Mouse (Mus musculus): ENCODE measurements at regions not wholly inside any gene's neighbourhood (a gene's known extent, or its start where the extent isn't known, plus 50 kb on each side); places are given as distances from the start of the nearest gene placed in this dataset.
"Not testable (repeated sequence)": the region's sequence is repeated elsewhere in the genome, so short reads cannot be mapped to it uniquely, and the experiment has no call there.

DNA sequence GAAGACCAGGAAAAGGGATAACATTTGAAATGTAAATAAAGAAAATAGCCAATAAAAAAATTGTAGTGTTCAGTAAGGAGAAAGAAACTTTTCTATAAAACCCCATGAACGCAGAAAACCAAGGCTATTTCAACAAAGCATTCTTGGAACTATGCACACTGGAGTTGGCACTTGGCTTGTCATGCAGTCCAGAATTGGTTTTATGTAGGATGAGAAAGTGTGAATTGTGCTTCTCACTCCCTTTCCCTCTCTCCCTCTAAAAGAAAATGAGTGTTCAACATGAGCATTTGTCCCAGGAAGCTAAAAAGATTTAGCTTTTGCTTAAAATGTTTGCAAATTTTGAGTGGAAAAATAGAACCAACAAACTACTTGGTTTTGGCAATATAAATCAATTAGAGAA lies 841.6 kb upstream of the Adam24 start:
- DNase-seq: no peak

DNA sequence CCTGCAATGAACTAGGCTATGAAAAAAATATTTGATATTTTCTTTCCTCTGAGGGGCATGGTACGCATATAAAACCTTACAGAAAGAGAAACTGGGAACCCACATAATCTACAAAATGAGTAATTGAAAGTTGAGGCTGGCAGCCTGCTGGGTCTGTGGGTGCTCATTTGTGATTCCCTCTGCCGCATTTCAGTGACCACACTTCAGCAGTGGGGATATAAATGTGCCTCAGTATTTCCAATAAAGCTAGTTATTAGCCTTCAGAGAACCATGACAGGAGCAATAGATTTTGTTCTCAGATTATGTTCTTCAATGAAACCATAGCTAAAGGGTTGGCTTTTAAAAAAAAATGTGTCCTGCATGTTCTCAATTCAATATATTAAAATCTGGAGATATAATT lies 828.0 kb upstream of the Adam24 start:
- no peak for DNase-seq

DNA sequence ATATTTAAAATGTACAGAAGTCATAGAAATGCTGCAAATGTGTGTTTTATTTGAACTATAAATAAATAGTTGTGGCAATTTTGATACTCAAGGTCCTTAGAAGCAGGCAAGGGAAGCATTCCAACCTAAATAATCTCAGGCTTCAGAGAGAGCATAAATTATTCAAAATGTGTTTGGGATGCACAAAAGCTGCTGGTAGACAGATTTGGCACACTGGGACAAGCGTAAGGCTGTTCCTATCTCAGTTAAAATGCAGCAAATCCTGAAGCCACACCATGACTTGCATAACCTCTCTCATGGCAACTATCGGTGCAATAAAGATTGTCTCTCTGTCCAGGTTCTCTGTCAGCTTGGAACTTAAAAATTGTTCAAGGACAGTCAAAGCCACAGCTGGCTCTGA lies 812.3 kb upstream of the Adam24 start:
- no peak for DNase-seq

DNA sequence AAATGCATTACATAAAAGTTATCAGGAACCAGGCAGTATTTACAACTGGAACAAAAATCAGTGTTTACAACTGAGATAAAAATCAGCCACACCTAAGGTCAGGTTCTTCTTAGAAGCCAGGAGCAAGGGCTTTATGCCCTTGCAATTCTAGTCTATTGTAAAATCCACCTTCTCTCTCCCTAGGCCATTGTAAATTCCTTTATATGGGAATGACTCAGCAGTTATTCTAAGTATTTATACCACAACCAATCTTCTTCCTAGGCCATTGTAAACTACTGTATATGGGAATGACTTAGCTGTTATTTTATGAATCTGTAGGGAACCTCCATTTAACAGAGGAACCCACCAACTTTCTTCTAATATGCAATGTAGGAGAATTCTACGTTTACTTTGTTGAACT lies 772.6 kb upstream of the Adam24 start:
- DNase-seq: no peak

DNA sequence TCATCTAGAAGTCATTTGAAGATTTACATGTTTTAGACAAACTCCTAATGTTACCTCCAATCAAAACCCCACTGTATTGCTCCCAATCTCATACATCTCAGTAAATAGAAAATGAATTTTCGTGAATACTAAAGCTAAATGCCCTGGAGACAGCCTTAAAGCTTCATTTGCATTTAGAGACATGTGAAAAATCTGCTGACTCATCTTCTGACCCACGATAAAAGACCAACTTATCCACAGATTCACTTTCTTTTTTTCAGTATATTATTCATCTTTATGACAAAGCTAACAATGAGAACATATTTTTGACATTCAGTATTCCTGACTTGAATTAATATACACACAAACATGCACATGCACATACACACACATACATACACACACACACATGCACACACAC lies 762.0 kb upstream of the Adam24 start:
- DNase-seq: no peak

DNA sequence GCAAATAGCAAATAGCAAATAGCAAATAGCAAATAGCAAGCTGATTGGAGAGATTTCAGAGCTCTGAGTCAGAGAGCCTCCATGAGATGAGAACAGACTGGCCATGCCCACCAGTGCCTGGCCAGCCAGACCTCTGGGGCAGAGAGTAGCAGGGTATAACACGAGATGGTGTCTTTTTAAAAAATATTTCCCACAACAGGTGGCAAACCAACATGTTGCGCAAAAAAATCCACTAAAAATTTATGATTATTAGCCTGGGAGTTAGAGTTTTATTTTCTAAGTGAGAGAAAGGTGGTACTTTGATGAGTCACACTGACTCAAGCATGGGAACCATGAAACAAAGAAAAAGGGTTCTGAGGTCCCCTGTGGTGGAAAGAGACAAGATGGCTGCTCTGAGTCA lies 753.5 kb upstream of the Adam24 start:
- no peak for DNase-seq

DNA sequence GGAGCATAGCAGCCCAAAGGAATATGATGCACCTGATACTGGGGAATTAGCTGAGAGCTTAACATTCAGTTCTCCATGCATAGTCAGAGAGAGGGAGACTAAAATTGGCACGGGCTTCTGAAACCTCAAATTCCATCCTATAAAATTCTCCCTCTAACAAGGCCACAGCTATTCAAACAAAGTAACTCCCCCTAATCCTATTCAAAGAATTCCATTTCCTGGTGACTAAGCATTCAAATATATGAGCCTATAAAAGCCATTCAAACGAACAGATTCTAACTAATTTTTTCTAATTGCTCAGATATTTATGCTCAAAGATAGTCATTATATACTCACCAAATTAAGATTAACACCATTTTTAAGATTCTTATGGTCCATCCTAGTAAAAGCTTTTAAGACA lies 751.1 kb upstream of the Adam24 start:
- DNase-seq: no peak

DNA sequence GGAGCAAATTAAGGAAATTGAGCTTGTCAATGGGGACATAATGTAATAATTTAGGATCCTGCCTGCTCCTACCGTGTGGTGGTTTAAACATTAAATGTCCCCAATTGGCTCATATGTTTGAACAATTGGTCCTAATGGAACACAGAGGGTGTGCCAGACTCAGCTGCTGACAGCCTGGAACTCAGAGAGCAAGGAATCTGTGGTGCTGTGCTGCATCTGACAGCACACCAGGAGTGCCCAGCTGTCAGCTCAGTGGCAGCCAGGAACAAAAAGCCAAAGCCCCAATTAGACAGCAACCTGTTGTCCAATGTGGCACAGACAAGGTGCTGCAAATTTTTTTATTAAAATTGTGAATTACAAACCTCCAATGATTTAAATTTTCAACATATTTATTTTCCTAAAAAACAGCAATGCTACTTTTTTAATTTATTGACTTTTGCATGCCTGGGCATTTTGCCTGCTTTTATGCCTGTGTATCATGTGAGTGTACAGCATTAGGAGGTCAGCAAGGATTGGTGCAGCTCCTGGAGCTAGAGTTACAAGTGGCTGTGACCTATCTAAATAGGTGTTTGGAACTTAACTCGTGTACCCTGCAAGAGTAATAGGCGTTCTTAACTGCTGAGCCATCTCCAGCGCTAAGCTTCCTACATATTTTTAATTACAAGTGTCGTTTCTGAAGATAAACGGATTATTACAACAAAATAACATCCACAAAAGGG lies 724.5 kb upstream of the Adam24 start:
- no peak for DNase-seq

DNA sequence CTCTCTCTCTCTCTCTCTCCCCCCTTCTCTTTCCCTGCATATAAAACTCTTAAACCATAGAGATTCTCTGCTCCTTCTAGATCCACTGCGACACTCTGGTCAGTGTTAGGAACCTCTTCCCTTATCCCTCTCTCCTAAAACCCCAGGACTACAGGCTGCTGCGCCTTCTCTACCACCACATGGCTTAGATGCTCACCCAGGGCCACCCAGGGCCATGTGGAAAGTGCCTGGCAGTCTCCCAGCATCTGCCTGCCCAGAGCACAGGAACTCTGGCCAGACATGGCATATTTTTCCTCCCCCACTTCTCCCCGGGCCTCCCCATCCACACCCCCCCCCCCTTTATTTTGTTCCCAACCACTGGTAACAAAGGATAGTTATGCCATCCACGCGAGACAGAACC lies 720.4 kb upstream of the Adam24 start:
- DNase-seq: no peak

DNA sequence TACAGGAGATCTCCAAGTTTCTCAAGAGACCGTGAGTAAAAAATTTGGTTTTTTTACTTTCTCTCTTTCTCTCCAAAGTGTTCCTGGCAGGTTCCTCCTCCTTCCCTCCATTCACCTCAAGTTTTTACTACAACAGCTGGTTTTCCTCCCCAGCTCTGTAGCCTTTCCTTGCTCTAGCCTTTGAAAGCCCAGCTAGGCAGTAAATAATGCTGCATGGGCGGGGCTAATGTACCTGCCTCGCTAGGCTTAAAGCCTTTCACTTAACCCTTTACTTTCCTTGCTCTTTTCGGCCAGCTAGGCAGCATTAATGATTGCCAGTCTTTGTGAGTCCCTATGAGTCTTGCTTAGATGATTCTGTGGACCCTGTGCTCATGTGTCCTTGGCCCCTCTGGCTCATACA lies 720.0 kb upstream of the Adam24 start:
- no peak for DNase-seq

DNA sequence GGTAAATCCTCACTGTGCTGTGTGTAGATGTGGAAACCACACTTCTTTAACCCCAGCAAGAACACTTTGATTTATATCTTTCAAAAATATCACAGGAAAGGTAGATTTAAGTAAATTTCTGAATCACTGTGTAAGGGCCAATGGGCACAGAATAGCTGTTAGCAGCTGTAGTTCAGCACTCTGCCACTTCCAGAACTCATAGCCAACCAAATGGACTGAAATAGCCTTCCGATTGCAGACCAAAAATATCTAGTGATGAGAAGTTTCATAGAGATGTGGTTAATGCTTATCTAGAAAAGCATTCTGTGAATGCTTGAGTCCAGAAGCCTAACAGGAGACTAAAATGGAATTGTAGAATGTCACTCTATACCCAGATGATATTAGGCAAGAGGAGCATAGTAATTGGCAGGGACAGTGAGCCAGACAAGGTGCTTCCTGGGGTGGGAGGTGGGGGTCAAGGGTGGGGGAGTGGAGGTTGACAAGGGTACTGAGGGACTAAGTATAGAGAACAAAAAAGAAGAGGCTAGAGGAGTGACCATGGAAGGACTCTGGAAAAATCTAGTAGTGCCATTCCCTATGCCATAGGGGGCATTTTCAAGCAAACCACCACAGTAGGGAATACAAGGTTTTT lies 669.6 kb upstream of the Adam24 start:
- no peak for DNase-seq

DNA sequence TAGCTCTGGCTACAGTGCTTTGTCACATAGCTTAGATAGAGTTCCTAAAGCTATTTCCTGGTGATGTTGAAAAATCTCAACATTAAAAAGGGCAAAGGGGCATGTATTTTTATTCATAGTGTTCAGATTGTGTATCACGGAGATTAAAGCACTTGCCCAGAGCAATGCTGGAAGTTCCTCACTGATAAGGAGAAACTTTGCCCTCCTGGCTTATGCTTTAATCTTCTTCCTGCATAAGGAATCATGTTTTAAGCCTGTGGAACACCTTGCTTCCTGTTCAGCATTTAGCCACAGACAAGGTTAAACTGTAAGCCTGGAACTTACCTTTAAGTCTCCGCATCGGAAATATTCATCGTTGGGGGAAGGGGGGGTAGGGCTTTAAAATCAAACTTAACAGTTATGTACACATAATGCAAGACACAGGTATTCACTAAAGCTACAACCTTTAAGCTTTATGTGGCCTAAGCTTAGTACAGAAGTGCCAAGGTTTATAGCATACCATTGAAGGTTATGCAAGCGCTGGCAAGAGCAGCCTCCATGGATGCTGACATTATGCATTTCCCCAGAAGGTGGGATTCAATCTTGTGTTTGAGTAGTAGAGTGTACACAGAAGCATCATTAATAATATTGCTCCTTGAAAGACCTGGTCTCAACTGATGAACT lies 655.5 kb upstream of the Adam24 start:
- no peak for DNase-seq

DNA sequence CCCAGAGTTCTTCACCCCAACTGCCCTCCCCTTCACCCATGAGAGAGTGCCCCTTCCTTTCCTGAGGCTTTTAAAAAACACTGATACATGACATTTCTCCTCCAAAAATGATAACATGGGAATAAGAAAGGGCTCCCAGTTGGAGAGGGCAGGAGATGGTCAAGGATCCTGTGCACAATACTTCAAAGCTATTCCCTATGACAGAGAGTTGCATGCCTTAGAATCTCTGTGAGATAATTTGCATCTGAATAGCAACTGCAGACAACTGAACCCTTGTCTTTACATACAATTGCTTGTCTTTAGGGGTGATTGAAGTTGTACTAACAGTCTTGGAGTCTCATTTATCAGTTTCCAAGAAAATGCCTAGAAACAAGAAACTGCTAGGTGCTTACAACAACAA lies 610.7 kb upstream of the Adam24 start:
- DNase-seq: no peak

DNA sequence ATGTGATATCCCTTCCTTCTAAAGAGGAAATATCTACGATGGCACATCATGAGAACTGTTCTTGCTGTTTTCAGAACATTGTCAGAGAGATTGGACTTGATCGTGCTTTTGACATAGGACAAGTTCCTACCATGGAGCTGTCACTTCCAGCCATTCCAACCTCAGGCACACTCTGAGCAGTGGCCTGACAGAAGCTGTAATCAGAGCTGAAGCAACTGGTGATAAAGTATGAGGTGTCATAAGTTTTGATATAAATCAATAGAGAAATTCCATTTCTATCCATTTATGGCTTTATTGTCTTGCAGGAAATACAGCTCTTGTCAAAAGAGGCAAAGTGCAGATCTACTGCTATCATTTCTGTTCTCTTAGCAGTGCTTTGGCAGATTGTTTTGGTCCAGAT lies 603.7 kb upstream of the Adam24 start:
- no peak for DNase-seq

DNA sequence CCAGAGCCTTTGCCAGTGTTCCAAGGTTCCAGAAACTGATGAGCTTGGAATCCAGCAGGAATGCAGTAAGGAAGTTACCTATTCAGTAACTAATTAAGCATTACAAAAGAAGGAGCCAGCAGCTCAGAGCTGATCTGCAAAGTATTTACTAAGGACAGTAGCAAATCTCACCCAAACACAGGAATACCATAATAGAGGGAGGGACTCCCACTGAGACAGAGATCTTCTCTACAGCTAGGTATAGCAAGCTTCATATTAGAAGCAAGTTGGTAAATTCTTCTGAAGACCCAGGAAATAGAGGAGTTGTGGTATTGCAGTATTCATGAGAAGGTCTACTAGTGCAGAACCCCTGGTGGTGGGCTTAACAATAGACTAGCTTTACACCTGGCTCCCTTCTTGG lies 593.9 kb upstream of the Adam24 start:
- not testable (repeated sequence) for DNase-seq

DNA sequence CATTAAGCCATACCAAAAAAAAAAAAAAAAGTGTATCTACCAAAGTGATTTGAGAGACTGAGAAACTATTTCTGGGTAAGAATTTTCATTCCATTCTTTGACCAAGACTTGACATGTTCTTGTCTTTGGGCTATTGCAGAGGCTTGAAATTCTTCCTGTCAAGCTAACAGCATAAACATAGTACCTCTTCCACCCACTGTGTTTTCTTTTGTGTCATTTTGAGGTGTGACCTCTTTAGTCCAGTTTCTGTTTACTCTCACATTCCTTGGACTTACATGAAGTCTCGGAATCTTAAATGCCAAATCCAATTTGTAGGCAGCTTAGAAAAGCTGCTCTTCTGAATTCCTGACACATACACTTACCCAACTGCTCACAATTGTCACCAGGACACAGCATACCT lies 590.7 kb upstream of the Adam24 start:
- no peak for DNase-seq

DNA sequence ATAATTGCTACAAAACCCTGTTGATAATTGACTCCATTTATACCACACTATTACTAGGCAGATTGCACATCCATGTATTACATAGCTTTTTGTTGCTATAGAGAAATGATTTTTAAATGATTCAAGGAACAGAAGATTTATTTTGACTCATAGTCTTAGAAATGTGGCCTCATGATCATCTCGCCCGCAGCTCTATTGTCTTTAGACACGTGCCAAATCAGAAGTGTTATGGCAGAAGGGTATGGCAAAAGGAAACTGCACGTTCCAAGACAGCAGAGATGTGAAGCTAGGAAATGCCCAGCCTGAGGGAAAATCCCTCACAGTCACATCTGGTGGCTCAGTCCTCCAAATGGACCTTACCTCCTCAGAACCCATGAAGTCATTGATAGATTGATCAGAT lies 585.5 kb upstream of the Adam24 start:
- DNase-seq: no peak

DNA sequence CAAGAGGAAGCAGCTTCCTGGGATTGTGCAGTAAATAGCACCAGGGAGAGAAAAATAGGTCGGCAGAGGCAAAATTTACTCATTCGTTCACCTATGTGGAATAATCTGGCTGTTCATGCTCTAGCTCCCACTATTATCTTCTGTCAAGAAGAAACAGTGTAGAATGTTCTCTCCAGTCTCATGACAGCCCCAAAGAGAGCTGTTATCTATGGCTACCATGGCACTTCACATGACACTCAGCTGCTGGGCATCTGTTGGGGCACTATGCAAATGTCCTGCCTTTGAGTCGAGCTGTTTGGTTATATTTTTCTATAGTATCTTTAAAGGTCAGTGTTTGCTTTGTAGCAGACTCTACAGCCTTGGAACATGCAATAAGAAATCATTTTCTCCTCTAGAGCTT lies 550.5 kb upstream of the Adam24 start:
- DNase-seq: no peak

DNA sequence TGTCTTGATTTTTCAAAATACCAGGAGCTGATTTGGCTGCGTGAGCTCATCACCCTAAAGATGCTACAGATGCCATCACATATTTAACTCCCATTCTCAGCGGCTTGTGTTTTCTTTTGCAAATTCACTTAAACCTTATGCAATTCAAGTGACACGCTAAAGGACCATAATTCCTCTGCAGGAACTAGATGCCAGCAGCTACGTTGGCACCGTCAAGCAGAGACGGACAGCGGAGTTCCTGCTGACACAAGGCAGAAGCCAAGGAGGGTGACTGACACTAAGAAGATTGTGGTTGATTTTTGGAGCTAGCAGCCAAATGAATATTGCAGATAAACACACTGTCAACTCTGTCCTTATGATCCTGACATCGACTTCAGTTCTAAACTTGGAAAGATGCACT lies 547.7 kb upstream of the Adam24 start:
- no peak for DNase-seq

DNA sequence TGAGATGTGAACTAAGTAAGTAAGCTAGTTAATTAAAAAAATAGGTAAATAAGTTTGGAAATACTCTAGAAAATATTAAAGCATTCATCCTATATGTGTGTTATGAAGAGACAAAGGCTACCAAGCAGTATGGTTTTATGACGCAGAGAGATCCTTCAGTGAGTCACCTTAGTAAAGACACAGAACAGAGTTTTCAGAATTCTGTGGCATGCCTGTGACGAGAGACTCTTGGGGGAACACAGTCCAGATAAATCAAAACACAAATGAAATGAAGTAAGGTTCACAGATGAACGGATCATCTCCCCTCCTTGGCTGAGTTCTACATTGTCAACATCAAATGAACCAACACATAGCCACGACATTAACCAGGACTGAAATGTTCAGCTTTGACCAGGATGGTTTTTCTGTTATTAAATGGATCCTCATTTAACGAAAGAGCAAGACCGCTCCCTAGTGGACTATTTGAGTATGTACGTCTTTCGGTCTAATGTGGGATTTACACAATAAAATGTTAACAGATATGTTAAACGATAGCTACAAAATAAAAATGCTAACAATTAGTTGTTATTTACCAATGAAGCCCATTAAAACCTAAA lies 542.1 kb upstream of the Adam24 start:
- DNase-seq: peak; percentile 9

DNA sequence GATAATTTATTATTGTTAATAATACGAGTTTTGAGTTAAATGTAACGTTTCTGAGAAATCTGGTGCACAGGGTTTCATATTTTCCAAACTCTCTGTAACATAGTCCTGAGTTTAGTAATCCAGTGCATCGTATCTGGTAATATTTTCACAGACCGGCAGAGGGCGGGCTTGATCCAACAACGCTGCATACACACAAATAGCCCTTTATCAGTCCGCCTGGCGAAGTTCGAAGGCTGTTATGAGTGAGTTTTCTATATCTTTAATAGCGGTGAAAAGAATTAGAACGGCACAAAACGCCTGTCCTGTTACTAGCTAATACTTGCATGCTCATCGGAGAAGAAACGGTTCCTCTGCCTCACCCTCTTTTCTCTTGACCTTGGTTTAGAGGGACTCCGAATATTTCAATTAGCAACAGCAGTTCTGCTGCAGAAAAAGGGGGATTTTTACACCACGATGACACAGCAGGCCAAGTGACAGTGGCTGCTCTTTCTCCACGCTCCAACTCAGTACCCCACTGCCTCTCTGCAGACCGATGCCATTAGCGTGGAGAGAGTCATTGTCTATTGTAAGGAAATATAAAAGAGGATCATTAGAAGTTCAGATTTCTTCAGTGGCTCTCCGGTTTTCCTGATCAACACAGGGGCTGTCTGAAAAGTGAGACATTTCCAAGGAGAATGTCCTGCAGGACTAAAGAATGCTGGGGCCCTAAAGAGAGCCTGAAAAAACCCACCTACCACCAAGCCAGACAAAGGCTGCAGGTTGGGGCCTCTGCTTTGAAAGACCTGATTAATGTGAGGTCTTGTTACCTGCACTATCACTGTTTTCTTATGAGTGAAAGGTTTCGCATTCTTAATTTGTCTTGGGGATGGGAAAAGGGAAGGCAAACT lies 523.7 kb upstream of the Adam24 start:
- DNase-seq: peak; percentile 81

DNA sequence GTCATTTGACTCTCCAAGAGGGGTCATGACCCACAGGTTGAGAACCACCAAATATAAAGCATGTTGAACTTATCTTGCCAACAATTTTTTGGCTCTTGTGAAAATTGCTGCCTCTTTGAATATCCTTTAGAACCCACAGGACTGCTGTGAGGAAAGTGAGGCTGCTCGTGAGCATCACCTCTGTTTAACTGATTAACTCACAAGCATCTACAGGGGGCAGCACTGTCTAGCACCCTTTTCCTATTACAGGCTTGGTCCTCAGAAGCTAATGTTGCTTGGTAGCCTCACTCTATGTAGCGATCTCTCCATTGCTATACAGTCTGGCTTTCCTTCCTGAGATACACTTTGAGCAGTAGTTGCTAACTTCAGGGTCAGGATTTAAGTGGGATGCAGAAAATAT lies 522.4 kb upstream of the Adam24 start:
- DNase-seq: no peak
